In genomic region chr2:127541185-127541584, GRCm38 (mm10) we compare ENCODE assay signal across 9 mouse cellular contexts. TPM values are rescaled to one million over a fixed set of nuclear protein-coding genes. Genes with fewer than 3 reads are reported as not detected.
DNase-seq lines count a peak whose midpoint lies in the region; ATAC-seq and TF ChIP-seq lines count a peak whose summit lies in the region.
"Had no signal": no experiment of that assay in that cellular context is flagged by ENCODE, and none has a peak within 500 bp of the region (broad histone marks: within the 10 kb centered on the region; RNA-seq: fewer than 3 reads in every experiment).

TSS of gene Prom2 (minus strand) at chr2:127541467.

- intact Hi-C loops in left cerebral cortex, postnatal 10 days (cut with DNase I), result no loop called here

- no peak within 1 kb of the TSS for H3K9ac ChIP-seq in liver, embryonic 11.5 days (ENCODE audit: low read depth, low read length)
- no peak within 1 kb of the TSS for H3K9ac ChIP-seq in limb, embryonic 11.5 days (ENCODE audit: low read length)
- no peak within 1 kb of the TSS for H3K9ac ChIP-seq in neural tube, embryonic 15.5 days (replicated peaks)

- no peak for TF ChIP-seq CTCF in layer of hippocampus, adult 2 months (conservative IDR thresholded peaks at IDR 0.05)

- WGBS in liver, embryonic 11.5 days, result 8% methylated on average over 29 of the region's 29 CpGs
- 5% methylated on average over 29 of the region's 29 CpGs for WGBS in hindbrain, embryonic 10.5 days
- WGBS in limb, embryonic 11.5 days, result 4% methylated on average over 29 of the region's 29 CpGs
- WGBS in neural tube, embryonic 15.5 days, result 5% methylated on average over 29 of the region's 29 CpGs

- H3K36me3 ChIP-seq in liver, embryonic 11.5 days (ENCODE audit: control insufficient read depth, insufficient read depth, low read length), result no peaks in the 10 kb centered on the region
- no peaks in the 10 kb centered on the region for H3K36me3 ChIP-seq in hindbrain, embryonic 10.5 days
- H3K36me3 ChIP-seq in limb, embryonic 11.5 days (ENCODE audit: control insufficient read depth, insufficient read depth, low read length), result no peaks in the 10 kb centered on the region
- H3K36me3 ChIP-seq in neural tube, embryonic 15.5 days, result no peaks in the 10 kb centered on the region
- H3K36me3 ChIP-seq: G1E had no signal

- ATAC-seq in liver, embryonic 11.5 days (replicated peaks; ENCODE audit: low FRiP score), result no peak
- no peak for ATAC-seq in limb, embryonic 11.5 days (ENCODE audit: insufficient number of reproducible peaks, low FRiP score, low TSS enrichment, low read depth)
- no peak for ATAC-seq in neural tube, embryonic 15.5 days (ENCODE audit: low FRiP score)
- no peak for ATAC-seq in erythroid progenitor cell, adult 5-6 weeks (replicated peaks; ENCODE audit: low FRiP score, poor library complexity, severe bottlenecking)

- H3K27ac ChIP-seq in liver, embryonic 11.5 days (ENCODE audit: low read depth, low read length), result no peak within 1 kb of the TSS
- H3K27ac ChIP-seq in hindbrain, embryonic 10.5 days, result peak within 1 kb of the TSS; percentile 57
- no peak within 1 kb of the TSS for H3K27ac ChIP-seq in limb, embryonic 11.5 days (replicated peaks; ENCODE audit: low read depth, low read length)
- H3K27ac ChIP-seq in neural tube, embryonic 15.5 days (replicated peaks), result no peak within 1 kb of the TSS
- no peak within 1 kb of the TSS for H3K27ac ChIP-seq in layer of hippocampus, adult 2 months

- H3K4me1 ChIP-seq in liver, embryonic 11.5 days (replicated peaks; ENCODE audit: control insufficient read depth, insufficient read depth, low read length), result no peaks in the 10 kb centered on the region
- H3K4me1 ChIP-seq in hindbrain, embryonic 10.5 days (replicated peaks), result peaks cover 11% of the 10 kb centered on the region
- H3K4me1 ChIP-seq in limb, embryonic 11.5 days (ENCODE audit: control insufficient read depth, insufficient read depth, low read length), result no peaks in the 10 kb centered on the region
- H3K4me1 ChIP-seq in neural tube, embryonic 15.5 days, result peaks cover 6% of the 10 kb centered on the region

- no peak for DNase-seq in liver, embryonic 11.5 days (ENCODE audit: low spot score)
- DNase-seq in liver, result no peak
- peak; percentile 24 for DNase-seq in hindbrain, embryonic 10.5 days (ENCODE audit: low spot score)
- DNase-seq in limb, embryonic 11.5 days (ENCODE audit: low spot score), result peak; percentile 30
- no peak for DNase-seq in left cerebral cortex, postnatal 10 days (ENCODE audit: extremely low spot score in 1 of 2, low spot score in 2 of 2)
- no peak for DNase-seq in layer of hippocampus, adult 2 months (ENCODE audit: low spot score in 2 of 2)

- peaks cover 48% of the 10 kb centered on the region for H3K27me3 ChIP-seq in liver, embryonic 11.5 days (replicated peaks; ENCODE audit: control insufficient read depth, insufficient read depth, low read length)
- peaks cover 65% of the 10 kb centered on the region for H3K27me3 ChIP-seq in hindbrain, embryonic 10.5 days (ENCODE audit: insufficient read depth, poor library complexity, severe bottlenecking)
- peaks cover 43% of the 10 kb centered on the region for H3K27me3 ChIP-seq in limb, embryonic 11.5 days (ENCODE audit: control insufficient read depth, insufficient read depth, low read length)
- H3K27me3 ChIP-seq in neural tube, embryonic 15.5 days (replicated peaks), result peaks cover 59% of the 10 kb centered on the region

- peak within 1 kb of the TSS; percentile 35 for H3K4me2 ChIP-seq in liver, embryonic 11.5 days
- no peak within 1 kb of the TSS for H3K4me2 ChIP-seq in limb, embryonic 11.5 days (ENCODE audit: low read depth, severe bottlenecking)
- peak within 1 kb of the TSS; percentile 41 for H3K4me2 ChIP-seq in neural tube, embryonic 15.5 days

- no peaks in the 10 kb centered on the region for H3K9me3 ChIP-seq in liver, embryonic 11.5 days (ENCODE audit: control insufficient read depth, low read length)
- no peaks in the 10 kb centered on the region for H3K9me3 ChIP-seq in hindbrain, embryonic 10.5 days
- H3K9me3 ChIP-seq in limb, embryonic 11.5 days (ENCODE audit: control insufficient read depth, low read length), result no peaks in the 10 kb centered on the region
- H3K9me3 ChIP-seq in neural tube, embryonic 15.5 days (replicated peaks), result no peaks in the 10 kb centered on the region
- H3K9me3 ChIP-seq: G1E had no signal

- H3K4me3 ChIP-seq in liver, embryonic 11.5 days (ENCODE audit: low read depth, low read length), result 0 out of 2 replicates have a peak within 1 kb of the TSS, but pooled peaks have one; percentile 5
- peak within 1 kb of the TSS; percentile 40 for H3K4me3 ChIP-seq in hindbrain, embryonic 10.5 days
- H3K4me3 ChIP-seq in limb, embryonic 11.5 days (ENCODE audit: low read depth, low read length), result no peak within 1 kb of the TSS
- peak within 1 kb of the TSS; percentile 10; the same call in 1 of the 2 replicates for H3K4me3 ChIP-seq in neural tube, embryonic 15.5 days (replicated peaks)
- no peak within 1 kb of the TSS for H3K4me3 ChIP-seq in layer of hippocampus, adult 2 months

RNA-seq across cellular contexts. Expression of gene Prom2, which starts in this region (rescaled TPM):
- polyA plus RNA-seq in liver, embryonic 11.5 days (2014; fragmentation: Nextera tagmentation; extraction: Ambion mirVana), result 0.23 and 0.25 TPM in 2 replicates
- polyA plus RNA-seq in hindbrain, embryonic 10.5 days (2016; fragmentation: Nextera tagmentation; extraction: Ambion mirVana), result 0.65 and 0.85 TPM in 2 replicates
- polyA plus RNA-seq in limb, embryonic 11.5 days (2014; fragmentation: Nextera tagmentation; extraction: Ambion mirVana), result 1.5 and 1.6 TPM in 2 replicates
- polyA plus RNA-seq in neural tube, embryonic 15.5 days (2015; fragmentation: Nextera tagmentation; extraction: Ambion mirVana), result 0.06 and 0.50 TPM in 2 replicates
- total RNA-seq in left cerebral cortex, postnatal 10 days (2021), result under 1 TPM in 1 of 2 experiments, not detected in 1; 0.11 TPM
- not detected in 2 replicates for total RNA-seq in erythroid progenitor cell, adult 5-6 weeks (2015; ENCODE audit: low replicate concordance)
- not detected in 2 replicates for total RNA-seq in erythroid progenitor cell, adult 5-6 weeks (2017; ENCODE audit: low replicate concordance)
- total RNA-seq in layer of hippocampus, adult 2 months (2021), result under 1 TPM; 0.08 to 0.10 TPM
- polyA plus RNA-seq: G1E had no signal

Comparison
In these comparisons a context has a peak if more than half of its experiments do, and no peak if none do; other contexts are left out.
1. Peak in DNase-seq, H3K4me3 ChIP-seq and H3K27ac ChIP-seq in hindbrain, embryonic 10.5 days; RNA of the gene not detected or under 1 TPM.
2. H3K4me3 ChIP-seq: peak in liver, embryonic 11.5 days (single experiment) and neural tube, embryonic 15.5 days (single experiment); none in limb, embryonic 11.5 days (single experiment) and layer of hippocampus, adult 2 months (single experiment).